Mouse (Mus musculus) cerebellum, adult 2 months (tissue): ENCODE measurements around the gene Btnl6.

Experiments used
- CTCF ChIP-seq: fragments of 200-500 bp; IDR thresholded peaks from 2 replicates; pipeline ENCODE4 v1.5.1; 2011; ENCODE audit warnings: low read depth, mild to moderate bottlenecking, control low read depth, low read length, moderate library complexity, borderline replicate concordance; ENCODE audit not compliant: insufficient read depth
- POLR2A ChIP-seq: fragments of 200-500 bp; IDR thresholded peaks from 2 replicates; pipeline ENCODE4 v1.6.1; 2011; ENCODE audit warnings: low read length, control low read depth, borderline replicate concordance; ENCODE audit not compliant: insufficient read depth

- TF ChIP-seq POLR2A, result no peak
- no peak for TF ChIP-seq CTCF
Measured at GRCm38 (mm10) chr17:34559895-34560294, 42.7 kb upstream of the Btnl6 start.
